Mouse (Mus musculus) spleen, adult 10 weeks (tissue): ENCODE data around the gene Gsto2. TPM values are rescaled to one million over a fixed set of nuclear protein-coding genes. Genes with fewer than 3 reads are reported as not detected.

Source experiments
- polyA plus RNA-seq: library from polyadenylated mRNA; stranded (reverse); fragments of 350-450 nt; fragmentation: Illumina TruSeq; extraction: RNeasy Lipid Tissue Mini Kit (QIAGEN cat#74804); gene quantifications from one replicate; pipeline ENCODE4 v1.2.3, GENCODE M21; 2015; ENCODE audit warnings: low replicate concordance; ENCODE audit not compliant: insufficient read depth

The Gsto2 gene
- polyA plus RNA-seq: 0.51 TPM

DNA sequence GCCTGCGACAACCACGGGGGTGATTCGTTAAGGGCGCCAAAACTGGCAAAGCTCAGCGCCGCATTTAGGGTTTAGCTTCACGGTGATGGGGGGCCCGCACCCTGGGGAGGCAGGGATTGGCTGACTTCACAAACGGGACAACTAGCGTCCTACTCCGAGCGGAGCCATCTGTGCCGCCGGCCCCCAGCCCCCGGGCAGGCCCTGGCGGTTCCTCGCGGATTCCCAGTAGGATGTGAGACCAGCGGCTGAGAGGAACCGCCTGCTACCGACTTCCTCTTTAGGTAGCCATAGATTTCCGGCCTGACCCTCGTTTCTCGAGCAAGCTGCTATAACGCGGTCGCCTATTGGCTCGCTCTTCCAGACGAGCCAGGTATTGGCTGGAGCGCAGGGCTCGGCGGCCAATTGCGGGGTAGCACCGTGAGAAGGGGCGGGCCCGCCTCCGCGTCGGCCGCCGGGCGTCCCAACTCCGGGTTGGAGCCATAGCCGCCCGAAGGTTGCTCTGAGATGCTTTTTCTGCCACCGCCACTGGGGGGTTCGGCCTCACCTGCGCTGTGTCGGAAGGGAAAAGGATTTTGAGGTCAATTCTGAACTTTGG is at the start of gene Gsto2:
TSS of gene Gsto2 (plus strand) at position 182 of the 595 bp plus-strand sequence.

GRCm38 (mm10) chr19:47854796-47855783 is 10.2 kb upstream of the Gsto2 start, which contains the start of gene Gsto1:
Gene Gsto1, plus strand, starts transcription at chr19:47854970.

GRCm38 (mm10) chr19:47919126-47919965 is 54.0 kb downstream of the Gsto2 start, which contains the start of the genes Cfap43 and Itprip:
Gene Cfap43, minus strand, starts transcription at chr19:47919287.
Gene Itprip, minus strand, starts transcription at chr19:47919299.

Other genes starting within 250 kb of the Gsto2 start
- gene Col17a1, start 173.4 kb upstream of the Gsto2 start, polyA plus RNA-seq: 0.55 TPM
- 92.3 TPM for gene Sfr1, start 133.9 kb upstream of the Gsto2 start, polyA plus RNA-seq
- gene Gsto1, start 10.6 kb upstream of the Gsto2 start, polyA plus RNA-seq: 64.2 TPM
- 0.51 TPM for gene Cfap43, start 53.8 kb downstream of the Gsto2 start, polyA plus RNA-seq
- gene Itprip, start 53.8 kb downstream of the Gsto2 start, polyA plus RNA-seq: 16.2 TPM
- gene Cfap58, start 72.1 kb downstream of the Gsto2 start, polyA plus RNA-seq: not detected